Mouse (Mus musculus) embryonic facial prominence, embryonic 13.5 days (tissue): ENCODE data around the gene Ppard. TPM values are rescaled to one million over a fixed set of nuclear protein-coding genes. Genes with fewer than 3 reads are reported as not detected.

Experiments used
- ATAC-seq: fragments of 200-750 bp; cut with Nextera tagmentation; 2 replicates; pipeline ENCODE4 v1.8.0; 2017; ENCODE audit warnings: low read depth; ENCODE audit not compliant: insufficient number of reproducible peaks, insufficient read depth, low FRiP score, low TSS enrichment
- H3K27ac ChIP-seq: fragments of 300-500 bp; sonication (generic); 2 replicates; pipeline ENCODE4 v1.5.1; 2015; ENCODE audit warnings: moderate library complexity, mild to moderate bottlenecking, inconsistent platforms
- H3K27me3 ChIP-seq: fragments of 300-500 bp; sonication (generic); 2 replicates; pipeline ENCODE4 v1.6.1; 2015; ENCODE audit warnings: mild to moderate bottlenecking, inconsistent platforms
- H3K36me3 ChIP-seq: fragments of 300-500 bp; sonication (generic); 2 replicates; pipeline ENCODE4 v1.6.1; 2015; ENCODE audit warnings: mild to moderate bottlenecking, inconsistent platforms
- H3K4me1 ChIP-seq: fragments of 300-500 bp; sonication (generic); 2 replicates; pipeline ENCODE4 v1.6.1; 2015; ENCODE audit warnings: inconsistent platforms
- H3K4me2 ChIP-seq: fragments of 300-500 bp; sonication (generic); 2 replicates; pipeline ENCODE4 v1.6.1; 2015; ENCODE audit warnings: moderate library complexity, mild to moderate bottlenecking, inconsistent platforms
- H3K4me3 ChIP-seq: fragments of 300-500 bp; sonication (generic); 2 replicates; pipeline ENCODE4 v1.5.1; 2015; ENCODE audit warnings: mild to moderate bottlenecking, inconsistent platforms
- H3K9ac ChIP-seq: fragments of 300-500 bp; sonication (generic); 2 replicates; pipeline ENCODE4 v1.6.1; 2015; ENCODE audit warnings: mild to moderate bottlenecking, inconsistent platforms
- H3K9me3 ChIP-seq: fragments of 300-500 bp; sonication (generic); 2 replicates; pipeline ENCODE4 v1.6.1; 2016; ENCODE audit warnings: inconsistent platforms
- WGBS: fragments of 180-500 bp; shearing (Covaris S2); methylation state at CpG from one replicate; pipeline ENCODE4 v1.1.7; 2015; ENCODE audit warnings: mixed read lengths; 5-methylcytosine and 5-hydroxymethylcytosine counted together
- polyA plus RNA-seq: library from polyadenylated mRNA; unstranded; fragments of >200 nt; fragmentation: Nextera tagmentation; extraction: Ambion mirVana; gene quantifications from 2 replicates; pipeline ENCODE4 v1.2.1, GENCODE M21; 2015

Ppard gene
- polyA plus RNA-seq, 1 experiment from 2014 or later, result 3.3 TPM

DNA sequence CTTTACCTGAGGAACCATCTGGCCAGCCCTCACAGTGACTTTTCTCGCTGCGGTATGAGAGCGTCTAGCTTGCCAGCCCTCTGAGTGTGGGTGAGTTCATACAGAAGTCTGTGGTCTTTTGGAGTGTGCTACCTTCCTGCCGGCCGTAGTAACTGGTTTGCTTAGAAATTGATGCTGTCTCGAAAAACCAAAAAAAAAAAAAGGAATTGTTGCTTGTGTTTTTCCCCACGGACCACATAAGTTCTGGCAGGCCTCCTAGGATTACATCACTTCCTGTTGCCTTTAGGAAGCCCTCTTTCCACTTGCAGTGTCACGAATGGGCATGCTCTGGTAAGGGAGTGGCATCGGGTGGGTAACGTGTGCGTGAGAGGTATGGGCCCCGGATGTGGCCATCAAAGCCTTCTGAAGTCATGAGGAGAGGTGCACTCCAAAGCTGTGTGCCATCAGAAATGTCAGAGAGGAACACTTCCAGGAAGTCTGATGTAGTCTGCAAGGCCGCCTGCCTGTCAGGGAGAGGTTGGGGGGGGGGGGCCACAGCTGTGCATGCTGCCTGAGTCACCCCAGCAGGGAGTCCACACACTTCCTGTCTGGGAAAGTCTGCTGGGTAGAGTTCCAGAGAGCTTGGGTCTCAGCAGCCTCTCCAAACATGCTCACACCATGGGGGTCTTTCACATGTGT, 24.3 kb downstream of the Ppard start:
- H3K27me3 ChIP-seq, result no peaks in the 10 kb centered on the region
- 0 out of 2 replicates have a peak, but pooled peaks have one; percentile 8 for ATAC-seq
- H3K9me3 ChIP-seq, result peaks cover 10% of the 10 kb centered on the region; the same call in 1 of the 2 replicates
- 0 out of 2 replicates have a peak overlapping the region, but pooled peaks have one; percentile 36 for H3K9ac ChIP-seq
- peak overlapping the region; percentile 5; the same call in 1 of the 2 replicates for H3K4me2 ChIP-seq
- H3K36me3 ChIP-seq, result peaks cover 19% of the 10 kb centered on the region
- peak overlapping the region; percentile 71 for H3K27ac ChIP-seq
- H3K4me3 ChIP-seq, result no peak overlapping the region
- H3K4me1 ChIP-seq, result peaks cover 42% of the 10 kb centered on the region
- WGBS, result 46% methylated on average over 13 of the region's 13 CpGs

DNA sequence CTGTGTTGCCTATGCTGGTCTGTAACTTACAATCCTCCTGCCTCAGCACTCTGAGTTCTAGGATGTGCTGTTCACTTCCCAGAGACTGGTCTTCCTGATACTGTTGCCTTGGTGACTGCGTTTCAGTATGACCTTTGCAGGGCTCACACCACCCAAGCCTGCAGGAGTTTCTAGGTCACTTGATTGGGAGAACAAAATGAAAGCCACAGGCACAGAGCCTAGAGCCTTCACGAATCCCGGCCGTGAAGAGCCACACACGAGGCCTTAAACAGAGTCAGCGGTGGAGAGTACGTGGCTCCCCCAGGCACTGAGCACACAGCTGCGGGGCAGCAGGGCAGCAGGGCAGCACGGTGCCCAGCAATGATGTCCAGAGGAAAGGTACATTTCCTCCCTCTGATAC, 25.8 kb downstream of the Ppard start:
- Histone ChIP-seq H3K4me2 (no peak overlapping the region), H3K27me3 (no peaks in the 10 kb centered on the region), H3K4me1 (peaks cover 36% of the 10 kb centered on the region), H3K36me3 (peaks cover 13% of the 10 kb centered on the region), H3K4me3 (no peak overlapping the region), H3K27ac (no peak overlapping the region), H3K9ac (no peak overlapping the region), H3K9me3 (peaks cover 10% of the 10 kb centered on the region; the same call in 1 of the 2 replicates)
- WGBS, result 90% methylated on average over 9 of the region's 9 CpGs
- ATAC-seq, result no peak

GRCm38 (mm10) chr17:28259890-28260542, 27.5 kb downstream of the Ppard start:
- Histone ChIP-seq H3K4me3 (no peak overlapping the region), H3K4me1 (peaks cover 40% of the 10 kb centered on the region), H3K4me2 (no peak overlapping the region), H3K36me3 (peaks cover 13% of the 10 kb centered on the region), H3K27ac (no peak overlapping the region), H3K9me3 (peaks cover 10% of the 10 kb centered on the region; the same call in 1 of the 2 replicates), H3K9ac (no peak overlapping the region), H3K27me3 (no peaks in the 10 kb centered on the region)
- WGBS, result 78% methylated on average over 16 of the region's 16 CpGs
- no peak for ATAC-seq

DNA sequence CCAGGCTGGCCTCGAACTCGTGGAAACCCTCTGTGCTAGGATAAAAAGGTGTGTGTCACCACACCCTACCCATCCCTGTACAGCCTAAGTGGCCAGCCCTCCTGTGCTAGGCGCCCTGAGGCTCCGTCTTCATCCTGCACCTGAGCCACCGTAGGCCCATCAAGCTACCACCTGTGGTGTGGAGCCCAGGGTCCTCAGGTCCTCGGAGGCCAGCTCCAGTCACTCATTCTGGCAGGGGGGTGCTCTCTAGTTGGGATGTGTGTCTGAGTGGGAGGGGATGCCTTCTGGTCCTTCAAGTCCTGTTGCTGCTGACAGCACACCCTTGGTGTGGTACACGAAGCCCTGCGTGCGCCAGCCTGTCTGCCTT, 28.0 kb downstream of the Ppard start:
- Histone ChIP-seq H3K9me3 (peaks cover 10% of the 10 kb centered on the region; the same call in 1 of the 2 replicates), H3K9ac (no peak overlapping the region), H3K4me2 (no peak overlapping the region), H3K36me3 (peaks cover 13% of the 10 kb centered on the region), H3K27me3 (no peaks in the 10 kb centered on the region), H3K4me3 (no peak overlapping the region), H3K27ac (no peak overlapping the region), H3K4me1 (peaks cover 35% of the 10 kb centered on the region)
- WGBS, result 81% methylated on average over 9 of the region's 9 CpGs
- no peak for ATAC-seq

- WGBS, result 73% methylated on average over 11 of the region's 11 CpGs
- no peak overlapping the region for H3K4me2 ChIP-seq
- peaks cover 22% of the 10 kb centered on the region for H3K4me1 ChIP-seq
- peaks cover 13% of the 10 kb centered on the region for H3K36me3 ChIP-seq
- no peak for ATAC-seq
- H3K27me3 ChIP-seq, result no peaks in the 10 kb centered on the region
- peaks cover 10% of the 10 kb centered on the region; the same call in 1 of the 2 replicates for H3K9me3 ChIP-seq
- no peak overlapping the region for H3K9ac ChIP-seq
- H3K27ac ChIP-seq, result no peak overlapping the region
- no peak overlapping the region for H3K4me3 ChIP-seq
These were observed 29.3 kb downstream of the Ppard start for GRCm38 (mm10) chr17:28261795-28262194.

- Histone ChIP-seq H3K27me3 (no peaks in the 10 kb centered on the region), H3K27ac (no peak overlapping the region), H3K4me1 (peaks cover 11% of the 10 kb centered on the region; the same call in 1 of the 2 replicates), H3K9me3 (peaks cover 10% of the 10 kb centered on the region; the same call in 1 of the 2 replicates), H3K4me3 (no peak overlapping the region), H3K4me2 (no peak overlapping the region), H3K36me3 (peaks cover 16% of the 10 kb centered on the region), H3K9ac (no peak overlapping the region)
- 66% methylated on average over 13 of the region's 13 CpGs for WGBS
- no peak for ATAC-seq
These were observed 30.8 kb downstream of the Ppard start for GRCm38 (mm10) chr17:28263181-28263894.

GRCm38 (mm10) chr17:28267251-28267650, 34.8 kb downstream of the Ppard start:
- H3K27me3 ChIP-seq, result no peaks in the 10 kb centered on the region
- WGBS, result 88% methylated on average over 5 of the region's 5 CpGs
- 0 out of 2 replicates have a peak, but pooled peaks cover 3% of the 10 kb centered on the region for H3K36me3 ChIP-seq

DNA sequence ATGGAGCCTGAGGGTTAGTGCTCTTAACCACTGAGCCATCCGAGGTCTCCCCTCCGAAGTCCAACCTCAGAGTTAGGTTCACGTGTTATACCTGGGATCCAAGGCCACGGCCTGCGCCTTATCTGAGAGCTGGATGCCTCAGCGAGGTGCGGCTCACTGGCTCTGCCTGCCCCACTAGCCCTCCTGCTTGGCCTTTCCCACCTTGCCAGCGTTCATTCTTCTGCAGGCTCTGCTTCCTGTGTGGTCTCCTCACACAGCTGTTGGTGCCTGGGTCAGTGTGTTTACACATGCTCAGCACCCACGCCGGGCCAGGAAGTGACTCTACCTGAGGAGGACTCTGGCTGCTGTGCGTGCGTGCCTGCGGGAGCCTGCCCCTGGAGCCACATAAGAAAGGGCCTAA, 37.7 kb downstream of the Ppard start:
- no peaks in the 10 kb centered on the region for H3K9me3 ChIP-seq
- no peak overlapping the region for H3K4me3 ChIP-seq
- H3K4me2 ChIP-seq, result no peak overlapping the region
- 0 out of 2 replicates have a peak, but pooled peaks cover 6% of the 10 kb centered on the region for H3K4me1 ChIP-seq
- WGBS, result 74% methylated on average over 13 of the region's 13 CpGs
- H3K27me3 ChIP-seq, result no peaks in the 10 kb centered on the region
- H3K36me3 ChIP-seq, result 0 out of 2 replicates have a peak, but pooled peaks cover 3% of the 10 kb centered on the region
- H3K27ac ChIP-seq, result no peak overlapping the region
- no peak for ATAC-seq
- H3K9ac ChIP-seq, result no peak overlapping the region

More at GRCm38 (mm10) chr17:28267251-28267650, 34.8 kb downstream of the Ppard start:
- H3K9me3 ChIP-seq, result no peaks in the 10 kb centered on the region
- H3K9ac ChIP-seq, result no peak overlapping the region
- H3K4me1 ChIP-seq, result peaks cover 17% of the 10 kb centered on the region; the same call in 1 of the 2 replicates
- no peak overlapping the region for H3K27ac ChIP-seq
- no peak overlapping the region for H3K4me3 ChIP-seq
- no peak overlapping the region for H3K4me2 ChIP-seq
- no peak for ATAC-seq

- Histone ChIP-seq H3K27ac (no peak overlapping the region; the same call in 1 of the 2 replicates), H3K36me3 (0 out of 2 replicates have a peak, but pooled peaks cover 3% of the 10 kb centered on the region), H3K4me2 (no peak overlapping the region), H3K9ac (no peak overlapping the region), H3K4me1 (0 out of 2 replicates have a peak, but pooled peaks cover 6% of the 10 kb centered on the region), H3K27me3 (no peaks in the 10 kb centered on the region), H3K9me3 (no peaks in the 10 kb centered on the region), H3K4me3 (no peak overlapping the region)
- no peak for ATAC-seq
- 77% methylated on average over 12 of the region's 12 CpGs for WGBS
These were observed 39.2 kb downstream of the Ppard start for GRCm38 (mm10) chr17:28271537-28272266.

- 0 out of 2 replicates have a peak, but pooled peaks cover 2% of the 10 kb centered on the region for H3K36me3 ChIP-seq
- H3K27ac ChIP-seq, result no peak overlapping the region
- ATAC-seq, result no peak
- no peak overlapping the region for H3K4me2 ChIP-seq
- H3K27me3 ChIP-seq, result no peaks in the 10 kb centered on the region
- H3K4me1 ChIP-seq, result peaks cover 9% of the 10 kb centered on the region; the same call in 1 of the 2 replicates
- H3K9me3 ChIP-seq, result no peaks in the 10 kb centered on the region
- WGBS, result 82% methylated on average over 9 of the region's 9 CpGs
- no peak overlapping the region for H3K9ac ChIP-seq
- no peak overlapping the region for H3K4me3 ChIP-seq
These were observed 39.8 kb downstream of the Ppard start for GRCm38 (mm10) chr17:28272281-28272680.

GRCm38 (mm10) chr17:28272837-28273236, 40.3 kb downstream of the Ppard start:
- Histone ChIP-seq H3K4me2 (no peak overlapping the region), H3K27ac (no peak overlapping the region), H3K9ac (no peak overlapping the region; the same call in 1 of the 2 replicates), H3K9me3 (no peaks in the 10 kb centered on the region), H3K27me3 (no peaks in the 10 kb centered on the region), H3K4me3 (no peak overlapping the region), H3K36me3 (no peaks in the 10 kb centered on the region), H3K4me1 (peaks cover 14% of the 10 kb centered on the region; the same call in 1 of the 2 replicates)
- no peak for ATAC-seq
- WGBS, result 78% methylated on average over 6 of the region's 6 CpGs
